Mouse (Mus musculus) myocyte (in vitro differentiated cells): ENCODE results near the gene Il27. TPM values are rescaled to one million over a fixed set of nuclear protein-coding genes. Genes with fewer than 3 reads are reported as not detected.

Experiments used
- H3K27me3 ChIP-seq: one replicate; pipeline ENCODE4 v1.6.1; 2011; ENCODE audit not compliant: control insufficient read depth, insufficient read depth, insufficient read length
- H3K36me3 ChIP-seq: one replicate; pipeline ENCODE4 v1.6.1; 2011; ENCODE audit not compliant: control insufficient read depth, insufficient read depth
- H3K4me2 ChIP-seq: one replicate; pipeline ENCODE4 v1.6.1; 2011; ENCODE audit warnings: low read depth, control low read depth
- H3K4me3 ChIP-seq: one replicate; pipeline ENCODE4 v1.5.1; 2011; ENCODE audit warnings: mild to moderate bottlenecking, control low read depth, moderate library complexity
- H3K79me2 ChIP-seq: one replicate; pipeline ENCODE4 v1.6.1; 2011; ENCODE audit not compliant: control insufficient read depth, insufficient read depth
- H3ac ChIP-seq: one replicate; pipeline ENCODE4 v1.6.1; 2011; ENCODE audit not compliant: control insufficient read depth, insufficient read length
- CEBPB ChIP-seq: IDR thresholded peaks from 2 replicates; pipeline ENCODE4 v1.6.1; 2011; ENCODE audit warnings: mild to moderate bottlenecking, moderate library complexity; ENCODE audit not compliant: poor library complexity, insufficient read depth, severe bottlenecking
- E2F4 ChIP-seq: IDR thresholded peaks from one replicate; pipeline ENCODE4 v1.6.1; 2011; ENCODE audit warnings: mild to moderate bottlenecking, control low read depth, moderate library complexity; ENCODE audit not compliant: insufficient read depth
- MAX ChIP-seq: IDR thresholded peaks from one replicate; pipeline ENCODE4 v1.6.1; 2011; ENCODE audit warnings: low read depth, mild to moderate bottlenecking, control low read depth
- MYOD1 ChIP-seq, 3 experiments: IDR thresholded peaks; one replicate each; pipeline ENCODE4 v1.6.1; 2011; ENCODE audit warnings: control low read depth in 2 of 3, low read depth in 2 of 3, mild to moderate bottlenecking in 2 of 3, moderate library complexity in 1 of 3; ENCODE audit not compliant: insufficient read length in 2 of 3, control insufficient read depth in 1 of 3
- MYOG ChIP-seq, 3 experiments: IDR thresholded peaks; one replicate each; pipeline ENCODE4 v1.6.1; 2011; ENCODE audit warnings: control low read depth in 2 of 3, low read depth in 2 of 3, mild to moderate bottlenecking in 2 of 3; ENCODE audit not compliant: insufficient read length in 2 of 3, control insufficient read depth in 1 of 3, insufficient read depth in 1 of 3
- POLR2A ChIP-seq: IDR thresholded peaks from one replicate; pipeline ENCODE4 v1.6.1; 2011; ENCODE audit warnings: low read depth, mild to moderate bottlenecking, control low read depth, moderate library complexity; ENCODE audit not compliant: insufficient read length
- POLR2AphosphoS2 ChIP-seq: IDR thresholded peaks from one replicate; pipeline ENCODE4 v1.6.1; 2011; ENCODE audit warnings: low read depth, control low read depth; ENCODE audit not compliant: insufficient read length
- REST ChIP-seq: IDR thresholded peaks from one replicate; pipeline ENCODE4 v1.6.1; 2011; ENCODE audit warnings: mild to moderate bottlenecking, control low read depth, moderate library complexity; ENCODE audit not compliant: insufficient read depth, insufficient read length
- SRF ChIP-seq: IDR thresholded peaks from one replicate; pipeline ENCODE4 v1.6.1; 2011; ENCODE audit warnings: low read depth; ENCODE audit not compliant: control insufficient read depth, insufficient read length
- TCF12 ChIP-seq: IDR thresholded peaks from one replicate; pipeline ENCODE4 v1.6.1; 2011; ENCODE audit warnings: mild to moderate bottlenecking, control low read depth; ENCODE audit not compliant: poor library complexity, insufficient read depth, severe bottlenecking
- TCF3 ChIP-seq: IDR thresholded peaks from one replicate; pipeline ENCODE4 v1.6.1; 2011; ENCODE audit warnings: low read depth, control low read depth; ENCODE audit not compliant: insufficient read length
- USF1 ChIP-seq: IDR thresholded peaks from one replicate; pipeline ENCODE4 v1.6.1; 2011; ENCODE audit warnings: low read depth, mild to moderate bottlenecking, control low read depth, moderate library complexity
- polyA plus RNA-seq: library from polyadenylated mRNA; unstranded; fragments of >200 nt; fragmentation: generic; extraction: Trizol; gene quantifications from one replicate; pipeline ENCODE4 v1.2.1, GENCODE M21; 2012; ENCODE audit warnings: missing spikeins

Gene Il27
- polyA plus RNA-seq, 1 experiment, result not detected

DNA sequence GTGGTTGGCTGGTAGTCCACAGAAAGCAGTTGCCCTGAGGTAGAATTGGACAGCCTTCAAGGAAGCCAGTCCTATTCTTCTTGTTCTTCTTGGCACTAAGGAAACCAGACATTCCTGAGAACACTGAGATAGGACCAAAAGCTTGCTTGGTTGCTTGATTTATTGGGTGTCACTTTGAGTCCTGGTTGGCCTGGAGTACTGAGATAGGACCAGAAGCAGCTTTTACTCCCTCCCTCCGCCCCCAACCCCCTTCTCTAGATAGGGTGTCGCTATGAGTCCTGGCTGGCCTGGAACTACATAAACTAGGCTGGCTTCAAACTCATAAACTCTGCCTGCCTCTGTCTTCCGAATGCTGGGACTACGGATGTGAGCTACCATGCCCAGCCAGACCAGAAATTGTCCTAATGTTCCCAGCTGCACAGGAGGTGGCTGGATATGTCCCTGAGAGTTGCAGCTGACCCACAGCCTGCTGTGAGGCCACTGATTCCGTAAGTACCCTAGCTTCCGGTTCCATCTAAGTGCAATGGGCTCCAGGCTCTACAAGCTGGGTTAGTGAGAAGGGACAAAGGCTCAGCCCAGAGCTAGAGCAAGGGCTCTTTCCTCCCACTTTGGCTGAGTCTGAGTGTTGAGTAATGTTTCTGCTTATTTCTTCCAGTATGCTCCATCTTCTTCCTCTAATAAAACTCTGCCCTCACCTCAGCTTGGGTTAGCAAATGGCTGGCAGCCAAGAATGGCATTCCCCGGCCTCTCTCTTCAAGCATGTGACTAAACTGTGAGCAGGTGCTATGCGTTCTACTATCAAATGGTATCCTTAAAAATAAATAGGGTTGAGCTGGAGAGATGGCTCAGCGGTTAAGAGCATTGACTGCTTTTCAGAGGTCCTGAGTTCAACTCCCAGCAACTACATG lies 27.0 kb upstream of the Il27 start:
- Histone ChIP-seq H3K79me2 (peaks cover 24% of the 10 kb centered on the region), H3ac (no peak overlapping the region), H3K27me3 (no peaks in the 10 kb centered on the region), H3K36me3 (peaks cover 28% of the 10 kb centered on the region), H3K4me2 (peak overlapping the region; percentile 96), H3K4me3 (no peak overlapping the region)
- TF ChIP-seq E2F4 (no peak), REST (no peak), POLR2AphosphoS2 (peak; percentile 90), MAX (no peak), SRF (no peak), MYOG (IDR thresholded peaks at IDR 0.05; ENCODE audit: control insufficient read depth in 1 of 3, insufficient read depth in 1 of 3, insufficient read length in 2 of 3, low read depth in 2 of 3) (no peak), POLR2A (peak; percentile 53), USF1 (no peak), TCF3 (no peak), TCF12 (no peak), CEBPB (no peak), MYOD1 (IDR thresholded peaks at IDR 0.05; ENCODE audit: control insufficient read depth in 1 of 3, insufficient read length in 2 of 3, low read depth in 2 of 3) (no peak)

DNA sequence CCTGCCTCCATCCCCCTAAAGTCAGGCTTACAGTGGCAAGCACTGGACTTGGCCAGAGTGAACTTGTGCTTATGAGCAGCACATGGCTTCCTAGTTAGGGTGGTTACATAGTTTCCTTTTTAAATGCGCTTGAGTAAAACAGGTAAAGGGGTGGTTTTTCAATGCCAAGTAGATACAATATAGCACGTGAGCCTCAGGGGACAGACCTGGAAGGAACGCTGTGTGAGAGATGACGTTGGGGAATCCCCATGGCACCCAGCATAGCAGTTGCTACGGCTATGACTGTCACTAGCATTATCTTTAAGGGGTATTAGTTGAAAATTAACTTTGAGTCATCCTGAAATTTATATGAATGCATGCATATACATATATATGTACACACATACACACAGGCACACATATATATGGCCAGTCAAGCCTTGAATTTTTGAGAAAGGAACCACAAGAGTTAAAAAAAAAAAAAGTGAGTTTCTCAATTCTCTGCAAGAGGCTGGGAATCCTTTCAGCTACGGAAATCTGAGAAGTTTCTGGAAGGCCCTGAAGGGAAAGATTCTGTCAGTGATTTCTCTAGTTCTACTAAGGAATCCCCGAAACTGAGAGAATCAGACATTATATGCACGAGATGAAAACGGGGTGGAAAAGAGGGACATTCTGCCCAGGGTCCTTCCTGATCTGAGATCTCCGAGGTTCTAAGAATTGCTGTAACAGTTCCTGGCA lies 25.0 kb upstream of the Il27 start:
- H3K36me3 ChIP-seq, result peaks cover 28% of the 10 kb centered on the region
- H3K27me3 ChIP-seq, result no peaks in the 10 kb centered on the region
- H3K79me2 ChIP-seq, result peaks cover 19% of the 10 kb centered on the region
- H3ac ChIP-seq, result no peak overlapping the region
- no peak overlapping the region for H3K4me2 ChIP-seq
- H3K4me3 ChIP-seq, result no peak overlapping the region
- TF ChIP-seq POLR2AphosphoS2 (peak; percentile 45), MYOG (IDR thresholded peaks at IDR 0.05; ENCODE audit: control insufficient read depth in 1 of 3, insufficient read depth in 1 of 3, insufficient read length in 2 of 3, low read depth in 2 of 3) (no peak), USF1 (no peak), POLR2A (peak; percentile 25), TCF3 (no peak), SRF (no peak), MYOD1 (IDR thresholded peaks at IDR 0.05; ENCODE audit: control insufficient read depth in 1 of 3, insufficient read length in 2 of 3, low read depth in 2 of 3) (no peak)

GRCm38 (mm10) chr7:126616707-126617106 lies 22.0 kb upstream of the Il27 start:
- Histone ChIP-seq H3K4me2 (no peak overlapping the region), H3K27me3 (no peaks in the 10 kb centered on the region), H3K4me3 (no peak overlapping the region), H3K79me2 (no peaks in the 10 kb centered on the region), H3K36me3 (peaks cover 7% of the 10 kb centered on the region), H3ac (no peak overlapping the region)
- TF ChIP-seq TCF12 (no peak), POLR2AphosphoS2 (peak; percentile 38)

DNA sequence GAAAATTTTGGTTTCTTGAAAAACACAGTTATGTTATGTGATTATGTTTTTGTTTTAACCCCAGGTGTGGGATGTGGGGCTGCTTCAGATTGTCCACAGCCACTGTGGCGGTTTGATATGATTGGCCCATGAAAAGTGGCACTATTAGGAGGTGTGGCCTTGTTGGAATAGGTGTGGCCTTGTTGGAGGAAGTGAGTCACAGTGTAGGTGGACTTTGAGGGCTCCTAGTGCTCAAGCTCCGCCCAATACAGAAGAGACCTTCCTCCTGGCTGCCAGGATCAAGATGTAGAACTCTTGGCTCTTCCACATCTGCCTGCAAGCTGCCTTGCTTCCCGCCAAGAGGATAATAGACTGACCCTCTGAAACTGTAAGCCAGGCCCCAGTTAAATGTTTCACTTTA lies 18.0 kb upstream of the Il27 start:
- Histone ChIP-seq H3K27me3 (no peaks in the 10 kb centered on the region), H3K36me3 (no peaks in the 10 kb centered on the region), H3K79me2 (no peaks in the 10 kb centered on the region), H3ac (no peak overlapping the region), H3K4me2 (no peak overlapping the region), H3K4me3 (no peak overlapping the region)
- no peak for TF ChIP-seq SRF
- no peak for TF ChIP-seq E2F4
- no peak for TF ChIP-seq REST
- TF ChIP-seq CEBPB, result no peak
- TF ChIP-seq MYOD1 (IDR thresholded peaks at IDR 0.05; ENCODE audit: control insufficient read depth in 1 of 3, insufficient read length in 2 of 3, low read depth in 2 of 3), result no peak
- no peak for TF ChIP-seq TCF12
- no peak for TF ChIP-seq MYOG (IDR thresholded peaks at IDR 0.05; ENCODE audit: control insufficient read depth in 1 of 3, insufficient read depth in 1 of 3, insufficient read length in 2 of 3, low read depth in 2 of 3)
- no peak for TF ChIP-seq MAX
- no peak for TF ChIP-seq USF1
- TF ChIP-seq POLR2AphosphoS2, result no peak
- no peak for TF ChIP-seq POLR2A
- no peak for TF ChIP-seq TCF3
